Mouse (Mus musculus): Measurements from ENCODE around the gene Gm27021. TPM values are rescaled to one million over a fixed set of nuclear protein-coding genes. Genes with fewer than 3 reads are reported as not detected.

Gene Gm27021
- total and polyA plus RNA-seq, 2 experiments from 2014 or later = 7.0 to 12.4 TPM

DNA sequence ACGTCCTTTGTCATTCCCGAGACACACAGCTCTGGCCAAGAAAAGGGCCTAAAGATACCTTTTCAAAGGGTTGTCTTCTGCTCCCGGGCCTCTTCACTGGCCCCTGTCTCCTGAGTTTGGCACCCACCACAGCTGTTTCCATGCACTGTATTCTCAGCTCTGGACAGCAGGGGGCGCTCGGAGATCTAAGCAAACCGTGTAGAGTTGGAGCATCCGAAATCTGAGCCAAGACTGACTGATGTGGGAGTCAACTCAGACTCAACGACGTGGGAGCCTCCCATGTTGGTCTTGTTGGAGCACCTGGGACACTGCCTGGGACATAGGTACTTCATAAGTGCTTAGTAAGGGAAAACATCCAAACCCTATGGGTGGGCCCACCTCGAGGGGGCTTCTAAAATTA is 10.6 kb upstream of the Gm27021 start:
- H3K4me3 ChIP-seq (ENCODE audit: low read depth, low read length) = no peak overlapping the region
- WGBS = 13% methylated on average over 10 of the region's 10 CpGs
- TF ChIP-seq CTCF (IDR thresholded peaks at IDR 0.05; ENCODE audit: low read depth) = peak; percentile 96

DNA sequence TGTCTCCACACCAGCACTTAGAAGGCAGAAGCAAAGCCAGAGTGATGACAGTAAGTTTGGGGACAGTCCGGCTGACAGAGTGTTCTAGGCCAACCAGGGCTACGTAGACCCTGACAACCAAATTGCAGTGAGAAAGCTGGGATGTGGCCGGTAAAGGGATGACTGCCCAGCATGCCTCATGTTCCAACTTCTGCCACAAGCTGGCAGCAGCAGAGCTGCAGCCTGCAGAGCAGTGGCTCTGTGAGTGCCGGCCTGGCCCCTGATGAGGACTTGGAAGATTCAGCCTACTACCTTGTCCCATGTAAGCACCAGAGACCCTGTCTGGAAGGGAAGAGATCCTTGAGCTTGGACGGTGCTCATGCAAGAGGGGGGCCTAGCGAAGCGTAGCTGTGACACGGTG is 7.8 kb upstream of the Gm27021 start:
- Histone ChIP-seq H3K27ac (ENCODE audit: low read depth, low read length) (no peak overlapping the region), H3K4me3 (ENCODE audit: low read depth, low read length) (no peak overlapping the region), H3K9ac (no peak overlapping the region), H3K4me2 (ENCODE audit: low read depth) (no peak overlapping the region), H3K36me3 (ENCODE audit: insufficient read depth) (peaks cover 36% of the 10 kb centered on the region), H3K27me3 (ENCODE audit: insufficient read depth, low read length) (no peaks in the 10 kb centered on the region), H3K9me3 (ENCODE audit: low read length) (no peaks in the 10 kb centered on the region), H3K4me1 (ENCODE audit: insufficient read depth) (no peaks in the 10 kb centered on the region)
- DNase-seq (no peak), ATAC-seq (no peak)
- peak; percentile 31; the same call in 1 of the 2 replicates for TF ChIP-seq CTCF (IDR thresholded peaks at IDR 0.05; ENCODE audit: low read depth)
- WGBS = 77% methylated on average over 8 of the region's 8 CpGs

More for the DNA sequence above, 10.6 kb upstream of the Gm27021 start:
- Histone ChIP-seq H3K27ac (ENCODE audit: low read depth, low read length) (no peak overlapping the region), H3K4me1 (ENCODE audit: insufficient read depth) (no peaks in the 10 kb centered on the region), H3K9ac (no peak overlapping the region), H3K27me3 (ENCODE audit: insufficient read depth, low read length) (no peaks in the 10 kb centered on the region), H3K4me2 (ENCODE audit: low read depth) (no peak overlapping the region), H3K9me3 (ENCODE audit: low read length) (no peaks in the 10 kb centered on the region), H3K36me3 (ENCODE audit: insufficient read depth) (peaks cover 17% of the 10 kb centered on the region)
- peak; percentile 91 for DNase-seq
- peak; percentile 53 for ATAC-seq

DNA sequence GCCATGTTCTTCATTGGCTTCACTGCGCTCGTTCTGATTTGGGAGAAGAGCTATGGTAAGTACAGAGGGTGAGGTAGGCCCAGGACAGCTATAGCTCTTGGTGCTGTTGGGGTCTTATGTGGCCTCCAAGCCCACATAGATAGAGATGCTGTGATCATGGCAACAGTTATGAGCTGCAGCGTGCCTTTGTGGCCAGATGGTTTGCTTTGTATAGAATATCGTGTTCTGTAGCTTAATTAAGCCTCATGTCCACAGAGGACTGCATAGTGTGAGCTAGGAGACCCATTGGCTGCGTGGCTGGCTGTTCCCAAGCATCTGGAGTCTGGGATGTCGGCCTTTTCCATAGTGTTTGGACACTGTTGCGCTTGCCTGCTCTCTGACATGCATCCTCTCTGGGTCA is 5.4 kb upstream of the Gm27021 start:
- Histone ChIP-seq H3K27ac (ENCODE audit: low read depth, low read length) (no peak overlapping the region), H3K4me1 (ENCODE audit: insufficient read depth) (no peaks in the 10 kb centered on the region), H3K4me3 (ENCODE audit: low read depth, low read length) (no peak overlapping the region), H3K36me3 (ENCODE audit: insufficient read depth) (peaks cover 46% of the 10 kb centered on the region), H3K4me2 (ENCODE audit: low read depth) (no peak overlapping the region), H3K9me3 (ENCODE audit: low read length) (no peaks in the 10 kb centered on the region), H3K27me3 (ENCODE audit: insufficient read depth, low read length) (no peaks in the 10 kb centered on the region), H3K9ac (no peak overlapping the region)
- no peak for TF ChIP-seq CTCF (IDR thresholded peaks at IDR 0.05; ENCODE audit: low read depth)
- ATAC-seq (peak; percentile 24; the same call in 1 of the 2 replicates), DNase-seq (no peak)
- 93% methylated on average over 7 of the region's 7 CpGs for WGBS

DNA sequence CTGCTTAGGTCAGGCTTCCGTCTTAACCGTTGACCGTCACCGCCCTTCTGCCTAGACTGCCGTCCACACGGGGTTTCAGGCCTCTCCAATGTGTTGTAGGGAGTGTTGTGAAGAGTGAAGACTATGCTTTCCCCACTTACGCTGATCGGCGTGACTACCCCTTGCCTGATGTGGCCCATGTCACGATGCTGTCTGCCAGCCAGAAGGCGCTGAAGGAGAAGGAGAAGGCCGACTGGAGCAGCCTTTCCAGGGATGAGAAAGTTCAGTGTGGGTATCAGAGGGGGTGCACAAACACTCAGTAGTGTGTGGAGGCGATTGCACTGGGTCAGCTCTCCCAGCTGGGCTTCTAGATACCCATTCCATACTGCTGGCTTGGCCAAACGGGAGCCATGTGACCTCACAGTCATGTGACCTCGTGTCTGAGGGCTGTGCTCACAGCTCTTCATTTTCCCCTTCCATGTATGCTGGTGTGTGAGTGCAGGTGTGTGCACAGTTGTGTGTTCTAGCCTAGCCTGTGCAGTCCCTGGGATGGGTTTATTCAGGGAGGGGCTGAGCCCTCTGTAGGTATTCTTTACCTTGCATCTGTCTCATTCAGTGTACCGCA is 4.8 kb upstream of the Gm27021 start:
- Histone ChIP-seq H3K9me3 (ENCODE audit: low read length) (no peaks in the 10 kb centered on the region), H3K4me1 (ENCODE audit: insufficient read depth) (no peaks in the 10 kb centered on the region), H3K4me2 (ENCODE audit: low read depth) (no peak overlapping the region), H3K9ac (no peak overlapping the region), H3K27me3 (ENCODE audit: insufficient read depth, low read length) (no peaks in the 10 kb centered on the region), H3K27ac (ENCODE audit: low read depth, low read length) (no peak overlapping the region), H3K4me3 (ENCODE audit: low read depth, low read length) (no peak overlapping the region), H3K36me3 (ENCODE audit: insufficient read depth) (peaks cover 45% of the 10 kb centered on the region)
- ATAC-seq (no peak), DNase-seq (no peak)
- no peak for TF ChIP-seq CTCF (IDR thresholded peaks at IDR 0.05; ENCODE audit: low read depth)
- WGBS = 92% methylated on average over 16 of the region's 16 CpGs

DNA sequence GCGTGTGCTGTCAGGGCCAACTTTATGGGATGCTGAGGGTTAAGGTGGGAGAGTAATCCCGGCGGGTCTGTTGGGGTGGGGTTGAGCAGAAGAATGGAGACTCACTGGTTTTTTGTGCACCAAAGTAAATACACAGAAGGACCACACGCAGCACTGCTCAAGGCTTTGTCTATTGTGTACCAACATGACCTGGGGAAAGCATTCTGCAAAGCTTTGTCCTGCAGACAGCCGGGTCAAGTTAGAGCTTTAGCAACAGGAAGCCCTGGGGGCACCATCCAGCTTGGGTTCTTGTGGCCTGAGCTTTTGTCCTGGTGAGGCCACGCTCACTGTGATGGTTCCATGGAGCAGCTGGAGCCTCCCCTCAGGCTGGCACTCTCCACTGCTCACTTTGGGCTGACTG is 3.9 kb upstream of the Gm27021 start:
- no peaks in the 10 kb centered on the region for H3K9me3 ChIP-seq (ENCODE audit: low read length)
- DNase-seq (no peak), ATAC-seq (no peak)
- H3K9ac ChIP-seq = no peak overlapping the region
- no peak overlapping the region for H3K27ac ChIP-seq (ENCODE audit: low read depth, low read length)
- H3K36me3 ChIP-seq (ENCODE audit: insufficient read depth) = peaks cover 42% of the 10 kb centered on the region
- H3K4me3 ChIP-seq (ENCODE audit: low read depth, low read length) = no peak overlapping the region
- no peaks in the 10 kb centered on the region for H3K27me3 ChIP-seq (ENCODE audit: insufficient read depth, low read length)
- 41% methylated on average over 6 of the region's 6 CpGs for WGBS
- no peak for TF ChIP-seq CTCF (IDR thresholded peaks at IDR 0.05; ENCODE audit: low read depth)
- H3K4me2 ChIP-seq (ENCODE audit: low read depth) = no peak overlapping the region
- H3K4me1 ChIP-seq (ENCODE audit: insufficient read depth) = peaks cover 3% of the 10 kb centered on the region

DNA sequence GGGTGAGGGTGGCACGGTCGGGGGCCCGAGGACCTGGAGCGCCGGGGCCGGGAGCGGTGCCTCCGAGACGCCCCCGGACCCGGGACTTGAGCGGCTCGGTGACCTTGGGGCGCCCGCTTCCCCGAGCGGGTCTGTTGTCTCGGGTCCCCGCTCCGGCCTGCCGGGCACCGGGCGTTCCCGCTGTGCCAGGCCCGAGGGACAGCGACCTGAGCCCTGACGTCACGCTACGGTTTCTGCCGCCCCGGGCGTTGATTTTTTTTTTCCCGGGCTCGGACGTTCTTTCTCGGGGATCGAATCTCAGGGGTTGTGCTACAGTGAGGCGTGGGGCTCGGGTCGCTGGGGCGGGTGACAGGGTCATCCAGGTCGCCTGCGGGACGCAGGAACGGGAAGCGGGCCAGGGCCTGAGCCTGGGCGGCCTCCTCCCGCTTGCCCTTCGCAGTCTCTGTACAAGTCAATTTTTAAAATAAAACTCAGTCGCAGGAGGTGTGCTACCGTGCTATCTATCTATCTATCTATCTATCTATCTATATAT is 561 bp upstream of the Gm27021 start, which contains the start of gene Emc8:
Gene Emc8 (minus strand): TSS at position 200 of the 532 bp plus-strand sequence.
- peak within 1 kb of the TSS; percentile 91 for H3K4me3 ChIP-seq (ENCODE audit: low read depth, low read length)
- 6% methylated on average over 51 of the region's 51 CpGs for WGBS
- peak within 1 kb of the TSS; percentile 95 for H3K9ac ChIP-seq
- peaks cover 14% of the 10 kb centered on the region for H3K4me1 ChIP-seq (ENCODE audit: insufficient read depth)
- TF ChIP-seq CTCF (IDR thresholded peaks at IDR 0.05; ENCODE audit: low read depth) = no peak
- DNase-seq (no peak), ATAC-seq (peak; percentile 27; the same call in 1 of the 2 replicates)
- H3K27ac ChIP-seq (ENCODE audit: low read depth, low read length) = peak within 1 kb of the TSS; percentile 87
- peak within 1 kb of the TSS; percentile 70 for H3K4me2 ChIP-seq (ENCODE audit: low read depth)
- peaks cover 29% of the 10 kb centered on the region for H3K36me3 ChIP-seq (ENCODE audit: insufficient read depth)
- H3K27me3 ChIP-seq (ENCODE audit: insufficient read depth, low read length) = no peaks in the 10 kb centered on the region
- no peaks in the 10 kb centered on the region for H3K9me3 ChIP-seq (ENCODE audit: low read length)

DNA sequence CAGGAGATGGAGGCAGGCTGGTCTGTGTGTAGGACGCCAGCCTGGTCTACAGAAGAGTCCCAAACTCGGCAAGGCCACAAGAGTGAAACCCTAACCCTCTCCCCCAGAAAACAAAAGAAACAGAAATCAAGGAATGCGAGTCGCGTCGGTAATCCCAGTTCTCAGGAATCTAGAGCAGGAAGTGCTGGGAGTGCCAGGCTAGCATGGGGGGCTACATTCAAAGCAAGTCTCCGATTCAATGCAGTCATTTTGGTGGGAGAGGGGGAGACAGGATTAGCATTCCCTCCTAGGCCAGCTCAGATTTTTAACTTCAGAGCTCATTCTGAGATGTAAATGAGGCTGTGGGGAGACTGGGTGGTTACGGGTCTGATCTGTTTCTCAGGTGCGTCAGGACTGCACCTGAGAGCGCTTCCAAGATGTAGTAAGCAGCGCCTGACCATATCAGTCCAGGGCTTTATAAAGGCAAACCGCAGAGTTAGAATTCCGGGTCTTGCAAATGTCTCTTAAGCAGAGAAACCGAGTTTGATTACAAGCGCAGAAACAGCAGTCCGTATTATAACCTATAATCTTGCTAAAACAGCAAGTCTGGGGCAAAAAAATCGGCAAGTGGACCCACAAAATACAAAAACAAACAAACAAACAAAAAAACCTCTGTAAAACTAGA is 940 bp downstream of the Gm27021 start:
- H3K36me3 ChIP-seq (ENCODE audit: insufficient read depth) = peaks cover 15% of the 10 kb centered on the region
- no peak for ATAC-seq
- peak; percentile 29 for DNase-seq
- peaks cover 14% of the 10 kb centered on the region for H3K4me1 ChIP-seq (ENCODE audit: insufficient read depth)
- peak overlapping the region; percentile 70 for H3K4me2 ChIP-seq (ENCODE audit: low read depth)
- peak overlapping the region; percentile 95 for H3K9ac ChIP-seq
- H3K9me3 ChIP-seq (ENCODE audit: low read length) = no peaks in the 10 kb centered on the region
- peak overlapping the region; percentile 87; the same call in 1 of the 2 replicates for H3K27ac ChIP-seq (ENCODE audit: low read depth, low read length)
- TF ChIP-seq CTCF (IDR thresholded peaks at IDR 0.05; ENCODE audit: low read depth) = no peak
- peak overlapping the region; percentile 91 for H3K4me3 ChIP-seq (ENCODE audit: low read depth, low read length)
- no peaks in the 10 kb centered on the region for H3K27me3 ChIP-seq (ENCODE audit: insufficient read depth, low read length)
- WGBS = under 1% methylated on average over 17 of the region's 17 CpGs
